Mouse (Mus musculus): Measurements from ENCODE around the gene Unkl.

The Unkl gene

GRCm38 (mm10) chr17:25257804-25258261 is 69.6 kb downstream of the Unkl start:
- DNase-seq, result no peak

- no peak for DNase-seq
Measured at GRCm38 (mm10) chr17:25264453-25264852, 76.3 kb downstream of the Unkl start.

- DNase-seq, result no peak
Measured at GRCm38 (mm10) chr17:25270795-25271335, 82.7 kb downstream of the Unkl start.

- no peak for DNase-seq
Measured at GRCm38 (mm10) chr17:25272326-25272725, 84.1 kb downstream of the Unkl start.

- DNase-seq, result peak; percentile 83 to 84
Measured at GRCm38 (mm10) chr17:25272951-25273705, 84.9 kb downstream of the Unkl start.

- peak; percentile 89 to 94 for DNase-seq
Measured at GRCm38 (mm10) chr17:25273706-25274501, 85.7 kb downstream of the Unkl start.

GRCm38 (mm10) chr17:25274571-25275346 is 86.6 kb downstream of the Unkl start, which contains the start of gene Ube2i:
TSS of gene Ube2i (minus strand) at chr17:25274622.
- no peak for DNase-seq

- DNase-seq, result no peak
Measured at GRCm38 (mm10) chr17:25275833-25276232, 87.6 kb downstream of the Unkl start.

- peak; percentile 26 to 45 for DNase-seq
Measured at GRCm38 (mm10) chr17:25282133-25282532, 93.9 kb downstream of the Unkl start.
